Mouse (Mus musculus) E14TG2a.4 (cell line): ENCODE results near the gene Cog5.

Source experiments
- CTCF ChIP-seq: conservative IDR thresholded peaks from 2 replicates; pipeline ENCODE4 v1.5.1; 2014; ENCODE audit warnings: low read length
- NANOG ChIP-seq: IDR thresholded peaks from 2 replicates; pipeline ENCODE4 v1.6.1; 2014; ENCODE audit warnings: borderline replicate concordance, low read length, mixed read lengths
- POU5F1 ChIP-seq: IDR thresholded peaks from 2 replicates; pipeline ENCODE4 v1.6.1; 2014; ENCODE audit warnings: low read length, borderline replicate concordance

DNA sequence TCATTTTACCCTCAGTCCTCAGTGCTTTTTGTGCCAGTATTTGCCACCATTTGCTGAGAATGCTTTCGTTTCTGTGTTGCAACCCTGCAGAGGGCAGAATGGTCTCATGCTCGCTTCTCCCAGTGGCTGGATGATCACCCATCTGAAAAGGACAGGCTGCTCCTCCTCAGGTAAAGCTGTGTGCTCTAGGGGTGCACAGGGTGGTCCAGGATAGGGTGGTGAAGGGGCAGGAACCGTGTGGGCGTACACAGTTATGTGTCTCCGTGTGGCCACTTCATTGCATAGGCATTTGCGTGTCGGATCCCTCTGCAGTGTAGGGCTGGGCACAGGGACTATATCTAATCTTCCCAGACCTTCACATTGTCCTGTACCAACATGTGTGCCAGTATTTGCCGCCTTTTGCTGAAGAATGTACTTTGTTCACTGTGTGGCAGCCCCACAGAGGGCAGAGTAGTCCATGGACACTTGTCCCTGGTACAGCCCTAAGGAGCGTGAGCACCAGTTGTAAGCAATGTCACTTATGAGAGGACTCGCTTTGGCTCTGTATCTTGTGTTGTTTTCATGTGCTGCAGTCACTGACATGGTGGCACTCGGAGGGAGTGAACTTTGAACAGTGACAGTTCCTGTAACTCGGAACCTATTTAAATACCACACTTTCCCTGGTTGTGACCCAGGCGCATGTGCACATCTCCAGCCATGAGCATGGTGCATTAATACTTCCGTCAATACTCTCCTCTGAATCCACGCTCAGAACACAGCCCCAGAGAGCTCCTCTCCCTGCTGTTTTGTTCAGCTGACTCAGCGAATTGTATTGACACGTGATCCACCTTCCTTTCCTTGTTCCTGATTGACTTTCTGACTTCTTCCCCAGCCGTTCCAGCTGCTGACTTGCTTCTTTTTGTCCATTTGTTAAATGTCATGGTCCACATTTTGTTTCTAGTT is 266.1 kb downstream of the Cog5 start:
- TF ChIP-seq CTCF, result no peak
- no peak for TF ChIP-seq NANOG
- no peak for TF ChIP-seq POU5F1
